Mouse (Mus musculus): ENCODE results near the gene Aspscr1. TPM values are rescaled to one million over a fixed set of nuclear protein-coding genes. Genes with fewer than 3 reads are reported as not detected.
A peak's percentile ranks its signal among the peaks of the same experiment; 100 is the strongest.

The Aspscr1 gene
- polyA plus RNA-seq, 1 experiment, result 65.9 TPM

GRCm38 (mm10) chr11:120633520-120634343, 39.0 kb upstream of the Aspscr1 start, which contains the start of gene Mafg:
Mafg (minus strand) TSS chr11:120633600.
- Histone ChIP-seq H3ac (ENCODE audit: control insufficient read depth, insufficient read length) (peak within 1 kb of the TSS; percentile 89), H3K4me2 (ENCODE audit: low read depth) (peak within 1 kb of the TSS; percentile 94), H3K4me3 (peak within 1 kb of the TSS; percentile 68), H3K27me3 (ENCODE audit: control insufficient read depth, insufficient read depth, insufficient read length) (no peaks in the 10 kb centered on the region), H3K79me2 (ENCODE audit: control insufficient read depth, insufficient read depth) (peaks cover 41% of the 10 kb centered on the region), H3K36me3 (ENCODE audit: control insufficient read depth, insufficient read depth) (no peaks in the 10 kb centered on the region)
- TF ChIP-seq TCF12 (IDR thresholded peaks at IDR 0.05; ENCODE audit: insufficient read depth, poor library complexity, severe bottlenecking) (no peak), MYOD1 (IDR thresholded peaks at IDR 0.05; ENCODE audit: control insufficient read depth in 1 of 3, insufficient read length in 2 of 3, low read depth in 2 of 3) (peak in 1 of 3 experiments; percentile 39), USF1 (IDR thresholded peaks at IDR 0.05; ENCODE audit: low read depth) (peak; percentile 90), POLR2A (IDR thresholded peaks at IDR 0.05; ENCODE audit: insufficient read length, low read depth) (peak; percentile 52), POLR2AphosphoS2 (IDR thresholded peaks at IDR 0.05; ENCODE audit: insufficient read length, low read depth) (peak; percentile 84), SRF (IDR thresholded peaks at IDR 0.05; ENCODE audit: control insufficient read depth, insufficient read length, low read depth) (peak; percentile 25)

DNA sequence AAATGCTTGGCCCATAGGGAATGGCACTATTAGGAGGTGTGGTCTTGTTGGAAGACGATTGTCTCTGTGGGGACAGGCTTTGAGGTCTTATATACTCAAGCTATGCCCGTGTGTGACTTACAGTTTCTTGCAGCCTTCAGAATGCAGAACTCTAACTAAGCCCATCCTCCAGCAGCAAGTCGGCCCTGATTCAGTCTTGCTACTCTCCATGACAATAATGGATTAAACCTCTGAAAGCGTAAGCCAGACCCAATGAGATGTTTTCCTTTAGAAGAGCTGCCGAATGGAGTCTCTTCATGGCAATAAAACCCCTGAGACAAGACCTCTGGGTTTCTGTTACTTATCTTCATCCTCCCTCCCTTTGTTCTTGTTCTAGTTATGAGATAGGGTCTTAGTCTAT, 38.0 kb upstream of the Aspscr1 start:
- Histone ChIP-seq H3K4me3 (no peak overlapping the region), H3K27me3 (ENCODE audit: control insufficient read depth, insufficient read depth, insufficient read length) (no peaks in the 10 kb centered on the region), H3ac (ENCODE audit: control insufficient read depth, insufficient read length) (no peak overlapping the region), H3K4me2 (ENCODE audit: low read depth) (no peak overlapping the region), H3K79me2 (ENCODE audit: control insufficient read depth, insufficient read depth) (peaks cover 30% of the 10 kb centered on the region), H3K36me3 (ENCODE audit: control insufficient read depth, insufficient read depth) (no peaks in the 10 kb centered on the region)
- TF ChIP-seq TCF12 (IDR thresholded peaks at IDR 0.05; ENCODE audit: insufficient read depth, poor library complexity, severe bottlenecking), result no peak
- no peak for TF ChIP-seq POLR2A (IDR thresholded peaks at IDR 0.05; ENCODE audit: insufficient read length, low read depth)
- TF ChIP-seq E2F4 (IDR thresholded peaks at IDR 0.05; ENCODE audit: insufficient read depth), result no peak
- no peak for TF ChIP-seq CEBPB (IDR thresholded peaks at IDR 0.05; ENCODE audit: insufficient read depth, poor library complexity, severe bottlenecking)
- no peak for TF ChIP-seq USF1 (IDR thresholded peaks at IDR 0.05; ENCODE audit: low read depth)
- TF ChIP-seq REST (IDR thresholded peaks at IDR 0.05; ENCODE audit: insufficient read depth, insufficient read length), result no peak
- TF ChIP-seq MYOD1 (IDR thresholded peaks at IDR 0.05; ENCODE audit: control insufficient read depth in 1 of 3, insufficient read length in 2 of 3, low read depth in 2 of 3), result no peak
- TF ChIP-seq SRF (IDR thresholded peaks at IDR 0.05; ENCODE audit: control insufficient read depth, insufficient read length, low read depth), result no peak
- TF ChIP-seq MYOG (IDR thresholded peaks at IDR 0.05; ENCODE audit: control insufficient read depth in 1 of 3, insufficient read depth in 1 of 3, insufficient read length in 2 of 3, low read depth in 2 of 3), result no peak
- TF ChIP-seq TCF3 (IDR thresholded peaks at IDR 0.05; ENCODE audit: insufficient read length, low read depth), result no peak
- no peak for TF ChIP-seq MAX (IDR thresholded peaks at IDR 0.05; ENCODE audit: low read depth)
- TF ChIP-seq POLR2AphosphoS2 (IDR thresholded peaks at IDR 0.05; ENCODE audit: insufficient read length, low read depth), result no peak

DNA sequence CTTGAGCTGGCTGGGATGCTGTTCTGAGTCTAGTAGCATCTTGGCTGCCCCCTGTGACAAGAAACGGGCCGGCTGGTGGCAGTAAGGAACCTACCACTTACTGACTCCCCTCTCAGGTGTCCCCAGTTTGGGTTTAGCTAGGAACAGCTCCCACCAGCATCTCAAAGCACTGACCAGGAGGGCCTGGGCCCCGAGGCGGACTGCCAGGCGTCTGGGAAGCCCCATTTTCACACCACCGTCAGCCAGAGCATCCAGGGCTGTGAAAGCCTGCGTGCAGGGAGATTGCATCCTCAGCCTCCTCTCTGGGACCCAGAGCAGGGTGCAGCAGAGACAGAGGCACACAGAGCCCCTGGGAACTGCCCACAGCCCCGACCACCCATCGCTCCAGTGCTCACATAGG, 31.5 kb upstream of the Aspscr1 start:
- H3K4me2 ChIP-seq (ENCODE audit: low read depth), result no peak overlapping the region
- H3ac ChIP-seq (ENCODE audit: control insufficient read depth, insufficient read length), result no peak overlapping the region
- H3K79me2 ChIP-seq (ENCODE audit: control insufficient read depth, insufficient read depth), result no peaks in the 10 kb centered on the region
- no peaks in the 10 kb centered on the region for H3K36me3 ChIP-seq (ENCODE audit: control insufficient read depth, insufficient read depth)
- H3K27me3 ChIP-seq (ENCODE audit: control insufficient read depth, insufficient read depth, insufficient read length), result no peaks in the 10 kb centered on the region
- H3K4me3 ChIP-seq, result no peak overlapping the region
- TF ChIP-seq TCF12 (IDR thresholded peaks at IDR 0.05; ENCODE audit: insufficient read depth, poor library complexity, severe bottlenecking), result no peak

- H3ac ChIP-seq (ENCODE audit: control insufficient read depth, insufficient read length), result no peak overlapping the region
- H3K4me3 ChIP-seq, result peak overlapping the region; percentile 48
- TF ChIP-seq MYOG (IDR thresholded peaks at IDR 0.05; ENCODE audit: control insufficient read depth in 1 of 3, insufficient read depth in 1 of 3, insufficient read length in 2 of 3, low read depth in 2 of 3), result no peak
- TF ChIP-seq USF1 (IDR thresholded peaks at IDR 0.05; ENCODE audit: low read depth), result no peak
- TF ChIP-seq E2F4 (IDR thresholded peaks at IDR 0.05; ENCODE audit: insufficient read depth), result no peak
- TF ChIP-seq SRF (IDR thresholded peaks at IDR 0.05; ENCODE audit: control insufficient read depth, insufficient read length, low read depth), result no peak
- no peaks in the 10 kb centered on the region for H3K36me3 ChIP-seq (ENCODE audit: control insufficient read depth, insufficient read depth)
- no peaks in the 10 kb centered on the region for H3K79me2 ChIP-seq (ENCODE audit: control insufficient read depth, insufficient read depth)
- H3K4me2 ChIP-seq (ENCODE audit: low read depth), result peak overlapping the region; percentile 97
- no peaks in the 10 kb centered on the region for H3K27me3 ChIP-seq (ENCODE audit: control insufficient read depth, insufficient read depth, insufficient read length)
These were observed 30.9 kb upstream of the Aspscr1 start for GRCm38 (mm10) chr11:120641869-120642268.

GRCm38 (mm10) chr11:120642939-120643600, 29.7 kb upstream of the Aspscr1 start:
- Histone ChIP-seq H3K4me3 (peak overlapping the region; percentile 48), H3ac (ENCODE audit: control insufficient read depth, insufficient read length) (peak overlapping the region; percentile 19), H3K36me3 (ENCODE audit: control insufficient read depth, insufficient read depth) (no peaks in the 10 kb centered on the region)

More at GRCm38 (mm10) chr11:120642939-120643600, 29.7 kb upstream of the Aspscr1 start:
- no peaks in the 10 kb centered on the region for H3K27me3 ChIP-seq (ENCODE audit: control insufficient read depth, insufficient read depth, insufficient read length)
- H3K79me2 ChIP-seq (ENCODE audit: control insufficient read depth, insufficient read depth), result no peaks in the 10 kb centered on the region
- H3K4me2 ChIP-seq (ENCODE audit: low read depth), result peak overlapping the region; percentile 97
- TF ChIP-seq MYOG (IDR thresholded peaks at IDR 0.05; ENCODE audit: control insufficient read depth in 1 of 3, insufficient read depth in 1 of 3, insufficient read length in 2 of 3, low read depth in 2 of 3), result peak; percentile 25 to 77 (median 61)
- no peak for TF ChIP-seq MAX (IDR thresholded peaks at IDR 0.05; ENCODE audit: low read depth)
- TF ChIP-seq TCF3 (IDR thresholded peaks at IDR 0.05; ENCODE audit: insufficient read length, low read depth), result peak; percentile 30
- peak in 2 of 3 experiments; percentile 85 to 93 for TF ChIP-seq MYOD1 (IDR thresholded peaks at IDR 0.05; ENCODE audit: control insufficient read depth in 1 of 3, insufficient read length in 2 of 3, low read depth in 2 of 3)
- TF ChIP-seq E2F4 (IDR thresholded peaks at IDR 0.05; ENCODE audit: insufficient read depth), result no peak
- peak; percentile 63 for TF ChIP-seq POLR2AphosphoS2 (IDR thresholded peaks at IDR 0.05; ENCODE audit: insufficient read length, low read depth)
- peak; percentile 33 for TF ChIP-seq TCF12 (IDR thresholded peaks at IDR 0.05; ENCODE audit: insufficient read depth, poor library complexity, severe bottlenecking)
- no peak for TF ChIP-seq SRF (IDR thresholded peaks at IDR 0.05; ENCODE audit: control insufficient read depth, insufficient read length, low read depth)
- TF ChIP-seq POLR2A (IDR thresholded peaks at IDR 0.05; ENCODE audit: insufficient read length, low read depth), result peak; percentile 54

Measured in myocyte (in vitro differentiated cells).